ENCODE assay signal across 18 mouse cellular contexts in the genomic region with DNA sequence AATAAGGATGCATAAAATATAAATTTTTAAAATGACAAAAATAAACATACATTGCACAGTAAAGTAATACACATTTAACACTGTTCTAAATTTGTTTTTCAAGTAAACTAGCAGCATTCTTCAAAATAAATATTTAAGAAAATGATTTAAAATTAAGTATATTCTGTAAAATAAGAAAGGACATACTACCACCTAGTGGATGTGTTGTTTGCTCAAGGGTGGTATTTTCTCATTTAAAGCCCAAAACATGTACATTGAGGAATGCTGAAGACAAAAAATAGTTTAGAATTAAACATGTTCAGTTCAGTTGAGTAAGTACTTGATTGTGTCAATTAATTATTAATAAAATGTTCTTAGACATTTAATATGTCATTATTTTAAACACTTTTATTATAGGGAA.
DNase-seq lines count a peak whose midpoint lies in the region; ATAC-seq and TF ChIP-seq lines count a peak whose summit lies in the region.
"Had no signal": no experiment of that assay in that cellular context is flagged by ENCODE, and none has a peak within 500 bp of the region (broad histone marks: within the 10 kb centered on the region; RNA-seq: fewer than 3 reads in every experiment).

No protein-coding gene starts in this region.

- no peak for ATAC-seq in intestine, postnatal 0 days
- ATAC-seq in intestine, embryonic 15.5 days: no peak
- ATAC-seq in embryonic facial prominence, embryonic 14.5 days (ENCODE audit: low read depth): no peak
- ATAC-seq: activated CD4-positive, CD25-positive, alpha-beta regulatory T cell, adult 4 months; Patski had no signal

- no peaks in the 10 kb centered on the region for H3K27me3 ChIP-seq in intestine, postnatal 0 days (replicated peaks; ENCODE audit: control insufficient read depth, insufficient read depth, low read length)
- no peaks in the 10 kb centered on the region for H3K27me3 ChIP-seq in intestine, embryonic 15.5 days (replicated peaks)
- no peaks in the 10 kb centered on the region for H3K27me3 ChIP-seq in embryonic facial prominence, embryonic 14.5 days (replicated peaks; ENCODE audit: control insufficient read depth, insufficient read depth, low read length)
- H3K27me3 ChIP-seq: embryonic facial prominence, embryonic 15.5 days; limb, embryonic 15.5 days; Patski had no signal

- TF ChIP-seq CTCF in intestine, postnatal 0 days (IDR thresholded peaks at IDR 0.05; ENCODE audit: low read depth): peak; percentile 24

- H3K4me1 ChIP-seq in intestine, postnatal 0 days (replicated peaks; ENCODE audit: control insufficient read depth, insufficient read depth, low read length): no peaks in the 10 kb centered on the region
- H3K4me1 ChIP-seq in intestine, embryonic 15.5 days (replicated peaks): no peaks in the 10 kb centered on the region
- H3K4me1 ChIP-seq in embryonic facial prominence, embryonic 14.5 days (ENCODE audit: control insufficient read depth, insufficient read depth, low read length): no peaks in the 10 kb centered on the region
- H3K4me1 ChIP-seq: embryonic facial prominence, embryonic 15.5 days; limb, embryonic 15.5 days had no signal

- H3K36me3 ChIP-seq in intestine, postnatal 0 days (ENCODE audit: control insufficient read depth, insufficient read depth): no peaks in the 10 kb centered on the region
- H3K36me3 ChIP-seq in intestine, embryonic 15.5 days: no peaks in the 10 kb centered on the region
- H3K36me3 ChIP-seq in embryonic facial prominence, embryonic 14.5 days (ENCODE audit: control insufficient read depth, insufficient read depth, low read length): no peaks in the 10 kb centered on the region
- H3K36me3 ChIP-seq: embryonic facial prominence, embryonic 15.5 days; limb, embryonic 15.5 days had no signal

- H3K9me3 ChIP-seq in intestine, postnatal 0 days (ENCODE audit: control insufficient read depth): no peaks in the 10 kb centered on the region
- no peaks in the 10 kb centered on the region for H3K9me3 ChIP-seq in intestine, embryonic 15.5 days
- no peaks in the 10 kb centered on the region for H3K9me3 ChIP-seq in embryonic facial prominence, embryonic 14.5 days (ENCODE audit: control insufficient read depth, low read length)
- H3K9me3 ChIP-seq: embryonic facial prominence, embryonic 15.5 days; limb, embryonic 15.5 days had no signal

- H3K9ac ChIP-seq in intestine, postnatal 0 days (ENCODE audit: low read depth, low read length): no peak overlapping the region
- no peak overlapping the region for H3K9ac ChIP-seq in intestine, embryonic 15.5 days
- H3K9ac ChIP-seq in embryonic facial prominence, embryonic 14.5 days (ENCODE audit: low read depth, low read length): no peak overlapping the region
- H3K9ac ChIP-seq: embryonic facial prominence, embryonic 15.5 days; limb, embryonic 15.5 days had no signal

- no peak overlapping the region for H3K4me3 ChIP-seq in intestine, postnatal 0 days (ENCODE audit: low read depth, low read length)
- no peak overlapping the region for H3K4me3 ChIP-seq in intestine, embryonic 15.5 days (replicated peaks)
- H3K4me3 ChIP-seq in embryonic facial prominence, embryonic 14.5 days (ENCODE audit: low read depth, low read length): no peak overlapping the region
- H3K4me3 ChIP-seq: embryonic facial prominence, embryonic 15.5 days; limb, embryonic 15.5 days had no signal

- H3K27ac ChIP-seq in intestine, postnatal 0 days (ENCODE audit: low read depth, low read length): no peak overlapping the region
- H3K27ac ChIP-seq in intestine, embryonic 15.5 days: no peak overlapping the region
- no peak overlapping the region for H3K27ac ChIP-seq in embryonic facial prominence, embryonic 14.5 days (replicated peaks; ENCODE audit: low read depth, low read length)
- H3K27ac ChIP-seq: embryonic facial prominence, embryonic 15.5 days; limb, embryonic 15.5 days had no signal

- H3K4me2 ChIP-seq in intestine, postnatal 0 days (replicated peaks; ENCODE audit: low read depth): no peak overlapping the region
- H3K4me2 ChIP-seq in intestine, embryonic 15.5 days (replicated peaks): no peak overlapping the region
- H3K4me2 ChIP-seq in embryonic facial prominence, embryonic 14.5 days (ENCODE audit: low read depth, low read length): no peak overlapping the region
- H3K4me2 ChIP-seq: embryonic facial prominence, embryonic 15.5 days; limb, embryonic 15.5 days had no signal

- DNase-seq in embryo, embryonic 11 days: peak; percentile 11
- DNase-seq in embryo, embryonic 10 days (ENCODE audit: low spot score): no peak
- DNase-seq in 416B (ENCODE audit: low read depth): peak; percentile 24
- DNase-seq in embryonic facial prominence, embryonic 14.5 days (ENCODE audit: low spot score): peak; percentile 1
- no peak for DNase-seq in cerebellum, adult 18-20 months
- DNase-seq in layer of hippocampus, adult 11-12 months (ENCODE audit: low spot score): no peak
- DNase-seq: adrenal gland, postnatal 36 days; B cell, adult 2 months; kidney, adult 11 months; kidney, postnatal 14 days; right cerebral cortex, postnatal 4 days; thymus, postnatal 36 days had no signal

Comparison
In these comparisons a context has a peak if more than half of its experiments do, and no peak if none do; other contexts are left out.
1. DNase-seq: peak in embryo, embryonic 11 days (single experiment), 416B (single experiment) and embryonic facial prominence, embryonic 14.5 days (single experiment); none in embryo, embryonic 10 days (single experiment), cerebellum, adult 18-20 months (0 of 2) and layer of hippocampus, adult 11-12 months (single experiment).